7 mouse cellular contexts compared by ENCODE assay signal in genomic region chr4:107435238-107435946, GRCm38 (mm10). TPM values are rescaled to one million over a fixed set of nuclear protein-coding genes. Genes with fewer than 3 reads are reported as not detected.
A peak's percentile ranks its signal among the peaks of the same experiment; 100 is the strongest.
DNase-seq lines count a peak whose midpoint lies in the region; ATAC-seq lines count a peak whose summit lies in the region.

No protein-coding gene starts in this region.

- H3K4me2 ChIP-seq in liver, embryonic 13.5 days: peak overlapping the region; percentile 86

- peak overlapping the region; percentile 13; the same call in 1 of the 2 replicates for H3K9ac ChIP-seq in liver, embryonic 13.5 days

- peak overlapping the region; percentile 89 for H3K4me3 ChIP-seq in megakaryocyte, embryonic 14.5 days (replicated peaks)
- peak overlapping the region; percentile 71 for H3K4me3 ChIP-seq in hindbrain, embryonic 10.5 days
- peak overlapping the region; percentile 62 for H3K4me3 ChIP-seq in liver, embryonic 13.5 days (replicated peaks)

- peaks cover 23% of the 10 kb centered on the region for H3K4me1 ChIP-seq in megakaryocyte, embryonic 14.5 days
- peaks cover 26% of the 10 kb centered on the region for H3K4me1 ChIP-seq in hindbrain, embryonic 10.5 days (replicated peaks)
- H3K4me1 ChIP-seq in liver, embryonic 13.5 days (replicated peaks): peaks cover 19% of the 10 kb centered on the region

- peak; percentile 50 for DNase-seq in hindbrain, embryonic 10.5 days (ENCODE audit: low spot score)
- DNase-seq in liver, embryonic 13.5 days: no peak
- no peak for DNase-seq in spleen, adult 18-20 months
- DNase-seq in layer of hippocampus, postnatal 14 days (ENCODE audit: low spot score in 2 of 2): no peak
- DNase-seq in frontal cortex, postnatal 14 days (ENCODE audit: low spot score in 2 of 2): no peak

- no peak for ATAC-seq in megakaryocyte, adult 5-6 weeks (ENCODE audit: poor library complexity, severe bottlenecking)
- no peak for ATAC-seq in liver, embryonic 13.5 days (ENCODE audit: low read depth)

- H3K36me3 ChIP-seq in megakaryocyte, embryonic 14.5 days (replicated peaks; ENCODE audit: low read length): no peaks in the 10 kb centered on the region
- no peaks in the 10 kb centered on the region for H3K36me3 ChIP-seq in hindbrain, embryonic 10.5 days
- no peaks in the 10 kb centered on the region for H3K36me3 ChIP-seq in liver, embryonic 13.5 days

- peaks cover 85% of the 10 kb centered on the region for H3K27me3 ChIP-seq in megakaryocyte, embryonic 14.5 days (replicated peaks)
- H3K27me3 ChIP-seq in hindbrain, embryonic 10.5 days (ENCODE audit: insufficient read depth, poor library complexity, severe bottlenecking): peaks cover 85% of the 10 kb centered on the region
- H3K27me3 ChIP-seq in liver, embryonic 13.5 days: peaks cover 87% of the 10 kb centered on the region

- 0 out of 2 replicates have a peak, but pooled peaks cover 3% of the 10 kb centered on the region for H3K9me3 ChIP-seq in megakaryocyte, embryonic 14.5 days
- H3K9me3 ChIP-seq in hindbrain, embryonic 10.5 days: no peaks in the 10 kb centered on the region
- no peaks in the 10 kb centered on the region for H3K9me3 ChIP-seq in liver, embryonic 13.5 days (replicated peaks)

- peak overlapping the region; percentile 75 for H3K27ac ChIP-seq in hindbrain, embryonic 10.5 days
- no peak overlapping the region for H3K27ac ChIP-seq in liver, embryonic 13.5 days

- 2% methylated on average over 47 of the region's 47 CpGs for WGBS in hindbrain, embryonic 10.5 days
- 2% methylated on average over 46 of the region's 47 CpGs for WGBS in liver, embryonic 13.5 days (ENCODE audit: insufficient replicate concordance)

RNA-seq across cellular contexts. Expression of gene Glis1, which starts 1.0 kb away (rescaled TPM):
- 0.68 and 1.8 TPM in 2 replicates for polyA plus RNA-seq in megakaryocyte, embryonic 14.5 days (2012; ENCODE audit: insufficient read depth, low replicate concordance)
- 0.07 and 0.85 TPM in 2 replicates for total RNA-seq in megakaryocyte, adult 5-6 weeks (2015)
- 0.04 TPM in 1 of 2 replicates, not detected in the other for total RNA-seq in megakaryocyte, adult 5-6 weeks (2017)
- 2.9 and 6.3 TPM in 2 replicates for polyA plus RNA-seq in hindbrain, embryonic 10.5 days (2016; fragmentation: Nextera tagmentation; extraction: Ambion mirVana)
- polyA plus RNA-seq in liver, embryonic 13.5 days (2015; fragmentation: Nextera tagmentation; extraction: Ambion mirVana): 0.34 and 0.69 TPM in 2 replicates
- 1 to 10 TPM; 1.1 to 1.3 TPM for total RNA-seq in layer of hippocampus, postnatal 14 days (2021)
